Mouse (Mus musculus) neural tube, embryonic 11.5 days (tissue): ENCODE measurements around the gene Areg. TPM values are rescaled to one million over a fixed set of nuclear protein-coding genes. Genes with fewer than 3 reads are reported as not detected.
A peak's percentile ranks its signal among the peaks of the same experiment; 100 is the strongest.

ENCODE experiments used
- ATAC-seq: fragments of 200-750 bp; cut with Nextera tagmentation; 2 replicates; pipeline ENCODE4 v1.8.0; 2017; ENCODE audit warnings: moderate number of reproducible peaks, mild to moderate bottlenecking, moderate TSS enrichment, moderate library complexity; ENCODE audit not compliant: insufficient read depth, low FRiP score, low TSS enrichment
- DNase-seq: peaks from one replicate; pipeline ENCODE4 v3.0.0-alpha.2; 2015; ENCODE audit warnings: low spot score
- H3K27ac ChIP-seq: fragments of 300-500 bp; sonication (generic); 2 replicates; pipeline ENCODE4 v1.5.1; 2014; ENCODE audit warnings: low read depth, mild to moderate bottlenecking, low read length
- H3K27me3 ChIP-seq: fragments of 300-500 bp; sonication (generic); 2 replicates; pipeline ENCODE4 v1.6.1; 2014; ENCODE audit warnings: mild to moderate bottlenecking, low read length, mixed read lengths; ENCODE audit not compliant: control insufficient read depth, insufficient read depth
- H3K36me3 ChIP-seq: fragments of 300-500 bp; sonication (generic); 2 replicates; pipeline ENCODE4 v1.6.1; 2014; ENCODE audit warnings: mild to moderate bottlenecking, low read length, moderate library complexity, mixed read lengths; ENCODE audit not compliant: control insufficient read depth, insufficient read depth
- H3K4me1 ChIP-seq: fragments of 300-500 bp; sonication (generic); 2 replicates; pipeline ENCODE4 v1.6.1; 2014; ENCODE audit warnings: low read length, mixed read lengths; ENCODE audit not compliant: control insufficient read depth, insufficient read depth
- H3K4me2 ChIP-seq: fragments of 300-500 bp; sonication (generic); 2 replicates; pipeline ENCODE4 v1.6.1; 2014; ENCODE audit warnings: low read depth, mild to moderate bottlenecking, moderate library complexity
- H3K4me3 ChIP-seq: fragments of 300-500 bp; sonication (generic); 2 replicates; pipeline ENCODE4 v1.5.1; 2014; ENCODE audit warnings: low read depth, low read length
- H3K9ac ChIP-seq: fragments of 300-500 bp; sonication (generic); 2 replicates; pipeline ENCODE4 v1.6.1; 2014; ENCODE audit warnings: mild to moderate bottlenecking, low read length
- H3K9me3 ChIP-seq: fragments of 300-500 bp; sonication (generic); 2 replicates; pipeline ENCODE4 v1.6.1; 2016; ENCODE audit warnings: low read length; ENCODE audit not compliant: control insufficient read depth
- WGBS: fragments of 180-500 bp; shearing (Covaris S2); extraction: QIAGEN DNeasy Blood & Tissue Kit; methylation state at CpG from one replicate; pipeline ENCODE4 v1.1.7; 2014; 5-methylcytosine and 5-hydroxymethylcytosine counted together
- polyA plus RNA-seq: library from polyadenylated mRNA; unstranded; fragments of >200 nt; fragmentation: Nextera tagmentation; extraction: Ambion mirVana; gene quantifications from 2 replicates; pipeline ENCODE4 v1.2.1, GENCODE M21; 2014

Areg gene
- polyA plus RNA-seq, 1 experiment from 2014 or later = 0.32 TPM

- Histone ChIP-seq H3K4me3 (no peak overlapping the region), H3K4me1 (no peaks in the 10 kb centered on the region), H3K27ac (no peak overlapping the region), H3K9me3 (no peaks in the 10 kb centered on the region), H3K36me3 (no peaks in the 10 kb centered on the region), H3K9ac (no peak overlapping the region), H3K27me3 (no peaks in the 10 kb centered on the region), H3K4me2 (no peak overlapping the region)
- WGBS = 80% methylated on average over 2 of the region's 2 CpGs
- no peak for ATAC-seq
- no peak for DNase-seq
Measured at GRCm38 (mm10) chr5:91113967-91114366, 25.4 kb upstream of the Areg start.

DNA sequence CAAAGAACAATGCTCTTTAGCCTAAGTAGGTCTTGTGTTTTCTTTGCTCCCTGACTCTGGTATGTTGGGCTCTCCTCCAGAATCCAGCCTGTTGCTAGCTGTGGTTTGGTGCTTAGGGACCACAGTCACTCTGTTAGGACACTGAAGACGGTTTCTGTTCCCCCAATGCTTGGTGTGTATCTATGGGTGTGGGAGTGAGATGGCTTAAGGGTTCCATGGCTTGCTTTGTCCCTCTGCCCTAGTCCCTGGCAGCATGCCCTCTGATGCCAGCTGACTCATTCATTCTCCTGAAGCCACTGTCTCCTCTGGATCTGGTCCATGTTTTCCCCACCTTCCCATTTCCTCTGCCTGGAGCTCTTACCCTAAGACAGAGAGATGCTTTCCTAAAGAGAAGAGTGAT, 24.8 kb upstream of the Areg start:
- Histone ChIP-seq H3K9me3 (no peaks in the 10 kb centered on the region), H3K27ac (no peak overlapping the region), H3K4me3 (no peak overlapping the region), H3K4me2 (no peak overlapping the region), H3K27me3 (no peaks in the 10 kb centered on the region), H3K36me3 (no peaks in the 10 kb centered on the region), H3K9ac (no peak overlapping the region), H3K4me1 (no peaks in the 10 kb centered on the region)
- DNase-seq (no peak), ATAC-seq (no peak)
- WGBS = 79% methylated on average over 1 of the region's 1 CpGs

DNA sequence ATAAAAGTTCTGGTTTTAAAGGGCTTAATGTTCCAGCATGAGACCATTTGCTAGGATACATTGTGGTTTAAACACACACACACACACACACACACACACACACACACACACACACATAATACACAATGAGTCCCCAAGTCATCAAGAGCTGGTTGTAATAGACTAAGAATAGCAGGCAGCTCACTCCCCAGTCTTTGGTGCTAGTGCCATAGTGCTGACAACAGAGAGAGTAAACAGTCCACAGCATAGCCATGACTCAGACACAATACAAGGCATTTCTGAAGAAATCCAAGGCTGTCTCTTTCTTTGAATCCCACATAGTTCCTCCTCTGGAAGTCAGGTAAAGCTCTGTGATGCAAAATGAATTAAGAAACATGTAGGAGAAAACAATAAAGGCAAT, 20.8 kb upstream of the Areg start:
- DNase-seq = no peak
- H3K4me3 ChIP-seq = no peak overlapping the region
- no peaks in the 10 kb centered on the region for H3K27me3 ChIP-seq
- H3K27ac ChIP-seq = no peak overlapping the region
- ATAC-seq = no peak
- no peaks in the 10 kb centered on the region for H3K4me1 ChIP-seq
- H3K9ac ChIP-seq = no peak overlapping the region
- no peaks in the 10 kb centered on the region for H3K36me3 ChIP-seq
- no peak overlapping the region for H3K4me2 ChIP-seq
- H3K9me3 ChIP-seq = no peaks in the 10 kb centered on the region

- H3K9me3 ChIP-seq = no peaks in the 10 kb centered on the region
- H3K9ac ChIP-seq = no peak overlapping the region
- H3K27me3 ChIP-seq = no peaks in the 10 kb centered on the region
- no peaks in the 10 kb centered on the region for H3K36me3 ChIP-seq
- no peak for DNase-seq
- WGBS = 82% methylated on average over 4 of the region's 4 CpGs
- H3K4me1 ChIP-seq = no peaks in the 10 kb centered on the region
- H3K4me3 ChIP-seq = no peak overlapping the region
- no peak for ATAC-seq
- no peak overlapping the region for H3K4me2 ChIP-seq
- H3K27ac ChIP-seq = no peak overlapping the region
Measured at GRCm38 (mm10) chr5:91123404-91123803, 16.0 kb upstream of the Areg start.

DNA sequence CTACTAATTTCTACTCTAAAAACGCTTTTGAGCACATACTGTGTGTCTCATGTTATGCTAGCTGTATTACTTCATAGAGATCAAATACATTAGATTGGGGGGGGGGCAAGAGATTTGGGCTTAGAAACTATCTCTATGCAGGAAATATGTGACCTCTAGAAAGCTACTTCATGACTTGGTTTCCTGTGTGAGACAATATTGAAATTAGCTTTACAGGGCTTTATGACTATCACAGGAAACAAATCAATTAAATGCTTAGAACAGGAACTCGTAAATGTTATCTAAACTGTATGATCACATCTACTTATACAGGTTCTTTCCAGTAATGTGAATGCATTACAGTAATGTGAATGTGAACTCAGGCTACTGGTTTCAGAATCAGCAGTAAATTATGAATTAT, 15.3 kb upstream of the Areg start:
- Histone ChIP-seq H3K27me3 (no peaks in the 10 kb centered on the region), H3K9ac (no peak overlapping the region), H3K4me3 (no peak overlapping the region), H3K4me2 (no peak overlapping the region), H3K27ac (no peak overlapping the region), H3K9me3 (no peaks in the 10 kb centered on the region), H3K36me3 (no peaks in the 10 kb centered on the region), H3K4me1 (no peaks in the 10 kb centered on the region)
- WGBS = 84% methylated on average over 2 of the region's 2 CpGs
- ATAC-seq = no peak
- no peak for DNase-seq

DNA sequence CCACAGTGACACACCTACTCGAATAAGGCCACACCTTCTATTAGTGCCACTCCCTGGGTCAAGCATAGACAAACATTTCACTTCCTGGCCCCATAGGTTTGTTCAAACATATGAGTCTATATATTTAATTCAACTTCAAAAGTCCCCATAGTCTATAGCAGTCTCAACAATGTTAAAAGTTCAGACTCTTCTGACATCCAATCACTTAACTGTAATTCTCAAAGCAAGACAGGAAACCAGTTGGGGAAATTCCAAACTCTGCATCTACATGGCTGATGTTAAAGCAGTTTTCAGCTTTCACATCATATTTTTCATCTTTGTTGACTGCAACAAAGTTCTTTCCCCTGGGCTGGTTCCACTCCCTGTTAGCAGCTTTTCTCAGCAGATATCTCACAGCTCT, 12.8 kb upstream of the Areg start:
- Histone ChIP-seq H3K4me1 (no peaks in the 10 kb centered on the region), H3K9me3 (no peaks in the 10 kb centered on the region), H3K27ac (no peak overlapping the region), H3K9ac (no peak overlapping the region), H3K4me2 (no peak overlapping the region), H3K27me3 (no peaks in the 10 kb centered on the region), H3K36me3 (no peaks in the 10 kb centered on the region), H3K4me3 (no peak overlapping the region)
- DNase-seq = no peak
- WGBS = 82% methylated on average over 1 of the region's 1 CpGs
- no peak for ATAC-seq

- no peaks in the 10 kb centered on the region for H3K4me1 ChIP-seq
- DNase-seq (no peak), ATAC-seq (no peak)
- no peak overlapping the region for H3K9ac ChIP-seq
- no peak overlapping the region for H3K4me2 ChIP-seq
- no peak overlapping the region for H3K4me3 ChIP-seq
- H3K36me3 ChIP-seq = no peaks in the 10 kb centered on the region
- H3K27me3 ChIP-seq = peaks cover 3% of the 10 kb centered on the region; the same call in 1 of the 2 replicates
- WGBS = 62% methylated on average over 1 of the region's 1 CpGs
- H3K9me3 ChIP-seq = no peaks in the 10 kb centered on the region
- H3K27ac ChIP-seq = no peak overlapping the region
Measured at GRCm38 (mm10) chr5:91134961-91135360, 4.4 kb upstream of the Areg start.

GRCm38 (mm10) chr5:91138970-91139369, 429 bp upstream of the Areg start:
- H3K4me2 ChIP-seq = peak overlapping the region; percentile 90
- no peak overlapping the region; the same call in 1 of the 2 replicates for H3K9ac ChIP-seq
- WGBS = 1% methylated on average over 7 of the region's 7 CpGs
- peak overlapping the region; percentile 58 for H3K4me3 ChIP-seq
- no peaks in the 10 kb centered on the region for H3K36me3 ChIP-seq
- no peak overlapping the region for H3K27ac ChIP-seq
- ATAC-seq = no peak
- peak; percentile 13 for DNase-seq
- H3K4me1 ChIP-seq = no peaks in the 10 kb centered on the region
- peaks cover 9% of the 10 kb centered on the region for H3K27me3 ChIP-seq
- no peaks in the 10 kb centered on the region for H3K9me3 ChIP-seq

- H3K9me3 ChIP-seq = no peaks in the 10 kb centered on the region
- no peak for DNase-seq
Measured at GRCm38 (mm10) chr5:91140896-91141448, 1.6 kb downstream of the Areg start.

More at GRCm38 (mm10) chr5:91140896-91141448, 1.6 kb downstream of the Areg start:
- Histone ChIP-seq H3K9ac (no peak overlapping the region), H3K27ac (no peak overlapping the region), H3K36me3 (no peaks in the 10 kb centered on the region), H3K4me1 (no peaks in the 10 kb centered on the region), H3K4me3 (no peak overlapping the region), H3K4me2 (no peak overlapping the region), H3K27me3 (peaks cover 9% of the 10 kb centered on the region)
- no peak for ATAC-seq
- 52% methylated on average over 13 of the region's 13 CpGs for WGBS
